ENCODE assay signal across 39 mouse cellular contexts in the genomic region with DNA sequence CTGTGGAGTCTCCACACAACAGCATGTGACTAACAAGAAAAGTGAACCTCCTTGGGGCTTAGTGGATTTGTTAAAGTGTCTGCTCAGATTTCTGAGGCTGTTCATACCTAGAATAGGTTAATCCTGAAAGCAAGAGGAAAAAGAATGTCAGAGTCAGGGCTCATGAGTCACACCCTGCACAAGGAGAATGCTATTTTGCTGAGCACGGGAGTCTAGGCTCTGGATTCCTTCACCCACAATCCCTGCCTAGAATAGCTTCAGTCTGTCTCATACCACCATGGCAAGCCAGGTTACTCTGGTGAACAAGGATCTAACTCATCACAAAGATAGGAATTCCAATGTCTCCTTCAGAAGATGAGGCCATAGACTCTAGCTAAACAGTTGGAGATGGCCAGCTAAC. TPM values are rescaled to one million over a fixed set of nuclear protein-coding genes. Genes with fewer than 3 reads are reported as not detected.
DNase-seq lines count a peak whose midpoint lies in the region; TF ChIP-seq lines count a peak whose summit lies in the region.
"Had no signal": no experiment of that assay in that cellular context is flagged by ENCODE, and none has a peak within 500 bp of the region (broad histone marks: within the 10 kb centered on the region; RNA-seq: fewer than 3 reads in every experiment).

No protein-coding gene starts in this region.

- H3K27ac ChIP-seq in embryonic fibroblast, embryonic 13.5 days (ENCODE audit: insufficient read depth, low read length): peak overlapping the region; percentile 72
- H3K27ac ChIP-seq: forebrain, embryonic 10.5 days; hindbrain, embryonic 10.5 days; hindbrain, embryonic 15.5 days; kidney, postnatal 0 days had no signal

- peak; percentile 4 to 11 for DNase-seq in left cerebral cortex, adult 8-10 months (ENCODE audit: low spot score in 2 of 2)
- DNase-seq in left cerebral cortex, adult 18-20 months (ENCODE audit: low spot score in 2 of 2): no peak
- DNase-seq in 3T3-L1 (ENCODE audit: low read depth, low spot score): peak; percentile 34
- DNase-seq in Muller cell, postnatal 12 days (ENCODE audit: inconsistent ontology term): peak; percentile 82
- no peak for DNase-seq in testis, postnatal 14 days (ENCODE audit: low spot score)
- DNase-seq in adipocyte (ENCODE audit: low spot score): no peak
- DNase-seq: adrenal gland, adult 2 months; cerebellum, adult 8-10 months; cerebellum, postnatal 25 days; gastrocnemius, postnatal 10 days; heart, postnatal 14 days; kidney, adult 18-20 months; kidney, postnatal 4 days; liver, embryonic 13.5 days; lung, adult 2 months; lung, postnatal 10 days; midbrain, embryonic 14.5 days; right cerebral cortex, postnatal 14 days; thymus, adult 18-20 months; thymus, postnatal 25 days had no signal

- TF ChIP-seq POLR2A in embryonic fibroblast, embryonic 13.5 days (IDR thresholded peaks at IDR 0.05; ENCODE audit: low read depth, low read length): no peak

- H3K4me3 ChIP-seq in embryonic fibroblast, embryonic 13.5 days (ENCODE audit: insufficient read depth, low read length): no peak overlapping the region
- H3K4me3 ChIP-seq: forebrain, embryonic 10.5 days; hindbrain, embryonic 10.5 days; hindbrain, embryonic 15.5 days; liver, embryonic 13.5 days had no signal

- no peak for TF ChIP-seq CTCF in embryonic fibroblast, embryonic 13.5 days (IDR thresholded peaks at IDR 0.05; ENCODE audit: borderline replicate concordance, insufficient read depth, low read length)

- peaks cover 14% of the 10 kb centered on the region for H3K4me1 ChIP-seq in embryonic fibroblast, embryonic 13.5 days (ENCODE audit: control insufficient read depth, insufficient read depth, low read length)
- H3K4me1 ChIP-seq: forebrain, embryonic 10.5 days; hindbrain, embryonic 10.5 days; hindbrain, embryonic 15.5 days; liver, embryonic 13.5 days had no signal

RNA-seq across cellular contexts. Expression of a gene that starts 38.5 kb away (rescaled TPM):
- not detected for total RNA-seq in left cerebral cortex, adult 8-10 months (2022)
- not detected for total RNA-seq in left cerebral cortex, adult 18-20 months (2021)
- not detected in 2 replicates for polyA plus RNA-seq in embryonic fibroblast, embryonic 13.5 days (2011; ENCODE audit: insufficient read length, low read depth, missing spikeins)
- total RNA-seq: adrenal gland, adult 2 months; adrenal gland, postnatal 36 days; CH12.LX; ES-E14; gastrocnemius, postnatal 10 days; heart, postnatal 14 days; layer of hippocampus, adult 8-10 months; layer of hippocampus, postnatal 25 days; left cerebral cortex, postnatal 25 days; neutrophil, adult 5-6 weeks had no signal
- polyA plus RNA-seq: C2C12; embryonic facial prominence, embryonic 11.5 days; forebrain, embryonic 10.5 days; forebrain, embryonic 16.5 days; gonadal fat pad, adult 2 months; heart, embryonic 14.5 days; hindbrain, embryonic 10.5 days; hindbrain, embryonic 15.5 days; kidney, postnatal 0 days; limb, embryonic 14.5 days; liver, embryonic 13.5 days; lung, adult 2 months; midbrain, embryonic 14.5 days; neural tube, embryonic 11.5 days had no signal

RNA-seq across cellular contexts. Expression of a gene that starts 40.0 kb away (rescaled TPM):
- total RNA-seq in left cerebral cortex, adult 8-10 months (2022): 1 to 10 TPM; 3.3 to 5.1 (median 4.3) TPM
- 1 to 10 TPM; 2.1 to 4.4 TPM for total RNA-seq in left cerebral cortex, adult 18-20 months (2021)
- not detected in 2 replicates for polyA plus RNA-seq in embryonic fibroblast, embryonic 13.5 days (2011; ENCODE audit: insufficient read length, low read depth, missing spikeins)
- total RNA-seq: ES-E14 had no signal
- polyA plus RNA-seq: C2C12; heart, embryonic 14.5 days had no signal

Comparison
In these comparisons a context has a peak if more than half of its experiments do, and no peak if none do; other contexts are left out.
1. DNase-seq: peak in left cerebral cortex, adult 8-10 months (2 of 2), 3T3-L1 (single experiment) and Muller cell, postnatal 12 days (single experiment); none in left cerebral cortex, adult 18-20 months (0 of 2), testis, postnatal 14 days (single experiment) and adipocyte (single experiment).